Mouse (Mus musculus) olfactory bulb, adult 2 months (tissue): ENCODE measurements around the gene Ptprb. TPM values are rescaled to one million over a fixed set of nuclear protein-coding genes. Genes with fewer than 3 reads are reported as not detected.

ENCODE experiments used
- H3K27ac ChIP-seq: fragments of 200-500 bp; 2 replicates; pipeline ENCODE4 v1.5.1; 2012; ENCODE audit warnings: low read depth, low read length; ENCODE audit not compliant: insufficient read depth
- H3K4me1 ChIP-seq: fragments of 200-500 bp; 2 replicates; pipeline ENCODE4 v1.6.1; 2012; ENCODE audit warnings: low read length; ENCODE audit not compliant: control insufficient read depth, insufficient read depth
- H3K4me3 ChIP-seq: fragments of 200-500 bp; 2 replicates; pipeline ENCODE4 v1.5.1; 2012; ENCODE audit warnings: mild to moderate bottlenecking, low read depth, low read length, moderate library complexity; ENCODE audit not compliant: insufficient read depth
- CTCF ChIP-seq: fragments of 200-500 bp; IDR thresholded peaks from 2 replicates; pipeline ENCODE4 v1.5.1; 2012; ENCODE audit warnings: low read depth, mild to moderate bottlenecking, low read length, moderate library complexity; ENCODE audit not compliant: insufficient read depth
- POLR2A ChIP-seq: fragments of 200-500 bp; IDR thresholded peaks from 2 replicates; pipeline ENCODE4 v1.6.1; 2012; ENCODE audit warnings: mild to moderate bottlenecking, low read depth, low read length, moderate library complexity; ENCODE audit not compliant: insufficient read depth
- WGBS: fragments of 180-500 bp; shearing (Covaris S2); methylation state at CpG from one replicate; pipeline ENCODE4 v1.1.7; 2018; 5-methylcytosine and 5-hydroxymethylcytosine counted together
- polyA plus RNA-seq: library from polyadenylated mRNA; stranded (reverse); fragments of >200 nt; gene quantifications from 2 replicates; pipeline ENCODE4 v1.2.4, GENCODE M21; 2012; ENCODE audit warnings: low replicate concordance; ENCODE audit not compliant: missing spikeins, insufficient read depth, insufficient read length

The Ptprb gene
- polyA plus RNA-seq, 1 experiment: not detected

- H3K27ac ChIP-seq: no peak overlapping the region
- TF ChIP-seq CTCF (no peak), POLR2A (no peak)
- no peak overlapping the region for H3K4me3 ChIP-seq
- peaks cover 19% of the 10 kb centered on the region for H3K4me1 ChIP-seq
- 44% methylated on average over 7 of the region's 7 CpGs for WGBS
Observed at GRCm38 (mm10) chr10:116386391-116386885, 111.1 kb downstream of the Ptprb start.

GRCm38 (mm10) chr10:116388840-116389239 lies 113.5 kb downstream of the Ptprb start:
- no peak overlapping the region for H3K4me3 ChIP-seq
- TF ChIP-seq CTCF: no peak
- TF ChIP-seq POLR2A: no peak
- WGBS: 76% methylated on average over 6 of the region's 6 CpGs
- no peak overlapping the region for H3K27ac ChIP-seq
- H3K4me1 ChIP-seq: peaks cover 9% of the 10 kb centered on the region; the same call in 1 of the 2 replicates

- Histone ChIP-seq H3K4me1 (peaks cover 5% of the 10 kb centered on the region; the same call in 1 of the 2 replicates), H3K27ac (no peak overlapping the region), H3K4me3 (no peak overlapping the region)
- WGBS: 54% methylated on average over 9 of the region's 9 CpGs
- TF ChIP-seq CTCF (no peak), POLR2A (no peak)
Observed at GRCm38 (mm10) chr10:116393790-116394475, 118.6 kb downstream of the Ptprb start.

- WGBS: 46% methylated on average over 4 of the region's 4 CpGs
- Histone ChIP-seq H3K4me3 (no peak overlapping the region), H3K4me1 (peaks cover 5% of the 10 kb centered on the region; the same call in 1 of the 2 replicates), H3K27ac (no peak overlapping the region)
- TF ChIP-seq POLR2A (no peak), CTCF (no peak)
Observed at GRCm38 (mm10) chr10:116394585-116394984, 119.3 kb downstream of the Ptprb start.

- no peak for TF ChIP-seq CTCF
- no peak for TF ChIP-seq POLR2A
- H3K4me3 ChIP-seq: no peak overlapping the region
- peaks cover 5% of the 10 kb centered on the region; the same call in 1 of the 2 replicates for H3K4me1 ChIP-seq
- no peak overlapping the region for H3K27ac ChIP-seq
- WGBS: 91% methylated on average over 5 of the region's 5 CpGs
Observed at GRCm38 (mm10) chr10:116396279-116396678, 121.0 kb downstream of the Ptprb start.

GRCm38 (mm10) chr10:116396966-116397365 lies 121.6 kb downstream of the Ptprb start:
- Histone ChIP-seq H3K4me1 (peaks cover 5% of the 10 kb centered on the region; the same call in 1 of the 2 replicates), H3K4me3 (no peak overlapping the region), H3K27ac (no peak overlapping the region)
- WGBS: 91% methylated on average over 13 of the region's 13 CpGs
- TF ChIP-seq CTCF: no peak

- 51% methylated on average over 14 of the region's 14 CpGs for WGBS
- H3K27ac ChIP-seq: no peak overlapping the region
- H3K4me1 ChIP-seq: peaks cover 5% of the 10 kb centered on the region; the same call in 1 of the 2 replicates
- H3K4me3 ChIP-seq: no peak overlapping the region
- no peak for TF ChIP-seq POLR2A
Observed at GRCm38 (mm10) chr10:116397573-116397972, 122.2 kb downstream of the Ptprb start.

GRCm38 (mm10) chr10:116397973-116398372 lies 122.7 kb downstream of the Ptprb start:
- 70% methylated on average over 12 of the region's 12 CpGs for WGBS
- no peak for TF ChIP-seq CTCF
- TF ChIP-seq POLR2A: no peak
- H3K4me1 ChIP-seq: peaks cover 5% of the 10 kb centered on the region; the same call in 1 of the 2 replicates
- no peak overlapping the region for H3K27ac ChIP-seq
- H3K4me3 ChIP-seq: no peak overlapping the region

- H3K4me3 ChIP-seq: no peak overlapping the region
- no peak for TF ChIP-seq CTCF
- TF ChIP-seq POLR2A: no peak
- peaks cover 5% of the 10 kb centered on the region for H3K4me1 ChIP-seq
- no peak overlapping the region for H3K27ac ChIP-seq
- 93% methylated on average over 6 of the region's 6 CpGs for whole genome bisulfite sequencing
Observed at GRCm38 (mm10) chr10:116402742-116403425, 127.6 kb downstream of the Ptprb start.

- Histone ChIP-seq H3K4me3 (no peak overlapping the region), H3K27ac (no peak overlapping the region), H3K4me1 (peaks cover 6% of the 10 kb centered on the region)
- TF ChIP-seq POLR2A (no peak), CTCF (no peak)
- WGBS: 73% methylated on average over 4 of the region's 4 CpGs
Observed at GRCm38 (mm10) chr10:116403679-116404078, 128.4 kb downstream of the Ptprb start.
